Mouse (Mus musculus): Measurements from ENCODE around the gene Ankrd63. TPM values are rescaled to one million over a fixed set of nuclear protein-coding genes. Genes with fewer than 3 reads are reported as not detected.
"Not testable (repeated sequence)": the region's sequence is repeated elsewhere in the genome, so short reads cannot be mapped to it uniquely, and the experiment has no call there.

The Ankrd63 gene
- polyA plus RNA-seq, 1 experiment: 17.9 TPM

DNA sequence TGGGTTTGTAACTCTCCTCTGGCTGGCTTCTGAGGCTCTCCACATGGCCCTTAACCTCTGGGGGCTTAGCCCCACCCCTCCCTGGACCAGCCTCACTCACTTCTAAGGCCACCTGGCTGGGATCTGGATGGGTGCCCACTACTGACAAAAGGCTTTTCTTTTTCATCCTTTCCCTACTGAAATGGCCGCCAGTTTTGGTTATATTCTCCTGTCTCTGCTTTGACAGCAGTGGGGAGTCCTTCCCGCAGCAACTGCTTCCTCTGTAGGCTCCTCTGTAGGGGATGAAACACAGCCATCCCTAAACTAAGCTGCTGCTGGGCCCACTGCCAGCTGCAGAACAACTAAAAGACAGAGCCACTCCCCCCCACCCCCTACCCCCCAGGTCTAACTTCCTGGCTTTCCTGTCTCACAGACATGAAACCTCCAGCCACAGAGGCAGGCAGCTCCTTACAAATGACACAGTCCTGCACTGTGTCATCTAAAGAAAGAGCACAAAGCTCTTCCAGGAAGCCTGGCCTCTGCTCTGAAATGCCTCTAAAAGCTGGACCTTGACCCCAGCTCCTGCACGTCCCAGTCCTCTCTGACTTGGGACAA lies 47.0 kb downstream of the Ankrd63 start:
- TF ChIP-seq POLR2A (IDR thresholded peaks at IDR 0.05; ENCODE audit: extremely low read depth, insufficient read depth, low read length): no peak
- no peak for TF ChIP-seq CTCF (IDR thresholded peaks at IDR 0.05; ENCODE audit: extremely low read depth, insufficient read depth, low read length)
- H3K4me1 ChIP-seq (ENCODE audit: control insufficient read depth, insufficient read depth, low read length): peaks cover 3% of the 10 kb centered on the region; the same call in 1 of the 2 replicates
- H3K27ac ChIP-seq (ENCODE audit: insufficient read depth, low read length): no peak overlapping the region
- H3K4me3 ChIP-seq (ENCODE audit: insufficient read depth, low read length): no peak overlapping the region

DNA sequence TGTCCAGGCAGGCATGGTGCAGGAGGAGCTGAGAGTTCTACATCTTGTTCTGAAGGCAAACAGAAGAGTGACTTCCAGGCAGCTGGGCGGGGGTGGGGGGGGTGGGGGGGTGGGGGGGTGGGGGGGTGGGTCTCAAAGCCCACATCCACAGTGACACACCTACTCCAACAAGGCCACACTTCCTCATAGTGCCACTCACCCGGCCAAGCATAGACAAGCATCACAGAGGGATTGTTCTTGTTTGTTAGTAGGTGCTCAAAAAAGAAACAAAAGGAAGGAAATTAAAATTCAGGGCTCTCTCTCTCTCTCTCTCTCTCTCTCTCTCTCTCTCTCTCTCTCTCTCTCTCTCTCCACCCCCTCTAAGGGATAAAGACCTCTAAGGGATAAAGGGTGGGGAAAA lies 53.1 kb downstream of the Ankrd63 start:
- not testable (repeated sequence) for H3K4me3 ChIP-seq (ENCODE audit: insufficient read depth, low read length); H3K4me1 ChIP-seq (ENCODE audit: control insufficient read depth, insufficient read depth, low read length); H3K27ac ChIP-seq (ENCODE audit: insufficient read depth, low read length)

Other genes starting within 250 kb of the Ankrd63 start
- 204 and 210 TPM in 2 replicates for gene Srp14, start 224.3 kb downstream of the Ankrd63 start, polyA plus RNA-seq (2012; rRNA removed)
- 3.4 and 3.6 TPM in 2 replicates for gene Bmf, start 154.3 kb downstream of the Ankrd63 start, polyA plus RNA-seq (2012; rRNA removed)
- gene Bub1b, start 105.8 kb downstream of the Ankrd63 start, polyA plus RNA-seq (2012; rRNA removed): 1.9 and 2.8 TPM in 2 replicates
- gene Pak6, start 40.7 kb downstream of the Ankrd63 start, polyA plus RNA-seq (2012; rRNA removed): 58.0 and 63.1 TPM in 2 replicates
- gene Plcb2, start 24.5 kb upstream of the Ankrd63 start, polyA plus RNA-seq (2012; rRNA removed): 2.9 and 3.0 TPM in 2 replicates
- 22.4 and 24.7 TPM in 2 replicates for gene Inafm2, start 41.8 kb upstream of the Ankrd63 start, polyA plus RNA-seq (2012; rRNA removed)
- gene Ccdc9b, start 58.7 kb upstream of the Ankrd63 start, polyA plus RNA-seq (2012; rRNA removed): 3.5 and 4.2 TPM in 2 replicates
- not detected in 2 replicates for gene Phgr1, start 68.8 kb upstream of the Ankrd63 start, polyA plus RNA-seq (2012; rRNA removed)
- 128 and 137 TPM in 2 replicates for gene Disp2, start 75.8 kb upstream of the Ankrd63 start, polyA plus RNA-seq (2012; rRNA removed)
- gene Knstrn, start 110.0 kb upstream of the Ankrd63 start, polyA plus RNA-seq (2012; rRNA removed): 1.9 and 2.2 TPM in 2 replicates
- gene Ivd, start 158.0 kb upstream of the Ankrd63 start, polyA plus RNA-seq (2012; rRNA removed): 104 and 119 TPM in 2 replicates
- gene Bahd1, start 196.4 kb upstream of the Ankrd63 start, polyA plus RNA-seq (2012; rRNA removed): 21.8 and 22.5 TPM in 2 replicates
- gene Chst14, start 222.5 kb upstream of the Ankrd63 start, polyA plus RNA-seq (2012; rRNA removed): 2.8 and 3.1 TPM in 2 replicates